Comparison of ENCODE assay signal across 8 mouse cellular contexts in the genomic region with DNA sequence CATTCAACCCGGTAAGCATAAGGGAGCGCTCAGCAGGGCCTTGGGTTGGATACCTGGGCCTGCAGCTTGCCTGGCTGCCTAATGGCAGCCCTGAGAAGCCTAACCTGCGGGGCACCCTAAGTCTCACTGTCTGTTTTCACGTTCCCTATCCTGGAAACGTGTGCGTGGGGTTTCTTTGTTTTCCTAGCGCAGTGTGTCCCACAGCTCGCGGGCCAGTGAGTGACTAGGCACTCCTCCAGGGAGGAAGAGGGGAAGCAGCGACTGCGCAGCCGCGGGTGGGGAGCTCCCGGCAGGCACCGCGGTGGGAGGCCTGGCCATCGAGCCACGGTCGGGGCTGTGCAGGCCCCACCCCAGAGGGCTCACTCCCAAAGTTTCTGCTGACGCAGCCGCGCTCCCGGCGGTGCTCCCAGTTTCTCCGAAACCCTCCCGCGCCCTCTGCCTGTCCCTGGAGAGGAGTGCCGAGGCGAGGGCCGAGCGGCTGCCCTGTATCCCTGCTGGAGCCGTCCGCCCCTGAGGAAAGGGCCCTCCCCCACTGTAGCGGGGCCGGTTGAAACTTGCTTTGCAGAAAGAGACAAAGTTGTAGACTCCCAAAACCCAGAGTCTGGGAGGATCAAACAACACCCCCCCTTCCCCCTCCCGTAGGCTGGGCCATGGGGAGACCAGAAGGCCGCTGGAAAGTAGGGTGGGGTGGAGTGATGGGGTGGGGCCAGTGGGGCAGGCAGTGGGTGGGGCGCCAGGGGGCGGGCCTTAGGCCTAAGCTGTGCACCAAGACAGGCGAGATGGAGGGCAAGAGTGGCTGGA.
DNase-seq lines count a peak whose midpoint lies in the region; ATAC-seq and TF ChIP-seq lines count a peak whose summit lies in the region.

No protein-coding gene starts in this region.

- no peak for TF ChIP-seq RAD21 in MEL (IDR thresholded peaks at IDR 0.05; ENCODE audit: low read depth, low read length)

- H3K4me1 ChIP-seq in MEL (ENCODE audit: control insufficient read depth in 1 of 2, insufficient read depth in 2 of 2, low read length in 2 of 2), result peaks cover 11 to 19% of the 10 kb centered on the region in 2 experiments
- peaks cover 10% of the 10 kb centered on the region for H3K4me1 ChIP-seq in cerebellum, adult 2 months (ENCODE audit: control insufficient read depth, insufficient read depth, low read length)
- H3K4me1 ChIP-seq in hindbrain, embryonic 10.5 days (replicated peaks), result peaks cover 31% of the 10 kb centered on the region
- peaks cover 8% of the 10 kb centered on the region for H3K4me1 ChIP-seq in lung, postnatal 0 days (ENCODE audit: insufficient read depth, low read depth, low read length)

- ATAC-seq in lung, postnatal 0 days, result peak; percentile 97

- peak overlapping the region; percentile 58 for H3K4me2 ChIP-seq in lung, postnatal 0 days (replicated peaks; ENCODE audit: low read depth, low read length)

- TF ChIP-seq POLR2A in MEL (IDR thresholded peaks at IDR 0.05; ENCODE audit: control insufficient read depth in 1 of 2, insufficient read depth in 1 of 2, low read depth in 1 of 2, low read length in 2 of 2, poor library complexity in 1 of 2), result peak; percentile 90 to 97; a peak in 3 of 4 replicates
- peak; percentile 54; the same call in 1 of the 2 replicates for TF ChIP-seq POLR2A in cerebellum, adult 2 months (IDR thresholded peaks at IDR 0.05; ENCODE audit: borderline replicate concordance, insufficient read depth, low read length)

- peak; percentile 93 for DNase-seq in MEL (ENCODE audit: low read depth, low spot score)
- peak; percentile 90 to 92 for DNase-seq in cerebellum, adult 2 months
- peak; percentile 89 for DNase-seq in forelimb bud, embryonic 11.5 days (ENCODE audit: low read depth, low spot score)
- DNase-seq in hindbrain, embryonic 10.5 days (ENCODE audit: low spot score), result peak; percentile 90
- DNase-seq in layer of hippocampus, adult 9-11 months, result peak; percentile 93
- peak; percentile 98 for DNase-seq in lung, postnatal 0 days (ENCODE audit: low spot score)
- peak; percentile 89 for DNase-seq in ovary, postnatal 14 days (ENCODE audit: low spot score)
- DNase-seq in thymus, postnatal 14 days, result peak; percentile 93

- WGBS in cerebellum, adult 2 months, result 2% methylated on average over 40 of the region's 40 CpGs
- 1% methylated on average over 40 of the region's 40 CpGs for WGBS in hindbrain, embryonic 10.5 days
- 2% methylated on average over 36 of the region's 40 CpGs for WGBS in lung, postnatal 0 days

- peak overlapping the region; percentile 57 to 98 for H3K4me3 ChIP-seq in MEL (ENCODE audit: control insufficient read depth in 1 of 2, insufficient read depth in 1 of 2, low read depth in 2 of 2, low read length in 2 of 2)
- peak overlapping the region; percentile 63 for H3K4me3 ChIP-seq in cerebellum, adult 2 months (replicated peaks; ENCODE audit: insufficient read depth, low read depth, low read length)
- peak overlapping the region; percentile 59 for H3K4me3 ChIP-seq in hindbrain, embryonic 10.5 days
- H3K4me3 ChIP-seq in lung, postnatal 0 days (ENCODE audit: low read depth, low read length), result peak overlapping the region; percentile 61

- H3K79me2 ChIP-seq in MEL (ENCODE audit: control insufficient read depth, insufficient read depth, low read length, poor library complexity), result peaks cover 6% of the 10 kb centered on the region

- H3K27ac ChIP-seq in MEL (ENCODE audit: control insufficient read depth, low read depth, low read length), result peak overlapping the region; percentile 99
- H3K27ac ChIP-seq in cerebellum, adult 2 months (ENCODE audit: insufficient read depth, low read length), result peak overlapping the region; percentile 80
- H3K27ac ChIP-seq in hindbrain, embryonic 10.5 days, result peak overlapping the region; percentile 93
- H3K27ac ChIP-seq in lung, postnatal 0 days (ENCODE audit: low read length), result peak overlapping the region; percentile 98

- peak overlapping the region; percentile 99 for H3K9ac ChIP-seq in MEL (ENCODE audit: control insufficient read depth, low read depth, low read length, poor library complexity, severe bottlenecking)
- H3K9ac ChIP-seq in lung, postnatal 0 days (replicated peaks; ENCODE audit: low read depth), result peak overlapping the region; percentile 59

- H3K9me3 ChIP-seq in MEL (replicated peaks; ENCODE audit: insufficient read depth, low read length), result no peaks in the 10 kb centered on the region
- H3K9me3 ChIP-seq in hindbrain, embryonic 10.5 days, result no peaks in the 10 kb centered on the region
- no peaks in the 10 kb centered on the region for H3K9me3 ChIP-seq in lung, postnatal 0 days (ENCODE audit: low read length)

- H3K36me3 ChIP-seq in MEL (ENCODE audit: control insufficient read depth in 1 of 2, insufficient read depth in 2 of 2, low read length in 2 of 2), result peaks cover 0 to 23% of the 10 kb centered on the region in 2 experiments; a peak in 2 of 4 replicates
- H3K36me3 ChIP-seq in hindbrain, embryonic 10.5 days, result no peaks in the 10 kb centered on the region
- no peaks in the 10 kb centered on the region for H3K36me3 ChIP-seq in lung, postnatal 0 days (ENCODE audit: insufficient read depth, low read length)

- TF ChIP-seq CTCF in MEL (IDR thresholded peaks at IDR 0.05 in 2 of 3, conservative IDR thresholded peaks at IDR 0.05 in 1 of 3; ENCODE audit: control insufficient read depth in 1 of 3, insufficient read depth in 1 of 3, low read depth in 2 of 3, low read length in 3 of 3, poor library complexity in 1 of 3, severe bottlenecking in 1 of 3), result 0 out of 6 replicates have a peak, but pooled peaks of 1 of the 3 experiments have one; percentile 6
- no peak for TF ChIP-seq CTCF in cerebellum, adult 2 months (IDR thresholded peaks at IDR 0.05; ENCODE audit: borderline replicate concordance, insufficient read depth, low read depth, low read length)
- peak; percentile 73 for TF ChIP-seq CTCF in lung, postnatal 0 days (IDR thresholded peaks at IDR 0.05)

- no peak for TF ChIP-seq EP300 in MEL (IDR thresholded peaks at IDR 0.05; ENCODE audit: low read depth in 1 of 2, low read length in 2 of 2)
- no peak for TF ChIP-seq EP300 in lung, postnatal 0 days (IDR thresholded peaks at IDR 0.05)

- H3K27me3 ChIP-seq in MEL (ENCODE audit: control insufficient read depth in 1 of 2, insufficient read depth in 2 of 2, low read length in 2 of 2), result no peaks in the 10 kb centered on the region
- H3K27me3 ChIP-seq in cerebellum, adult 2 months (ENCODE audit: control insufficient read depth, insufficient read depth, low read length), result no peaks in the 10 kb centered on the region
- H3K27me3 ChIP-seq in hindbrain, embryonic 10.5 days (ENCODE audit: insufficient read depth, poor library complexity, severe bottlenecking), result no peaks in the 10 kb centered on the region
- H3K27me3 ChIP-seq in lung, postnatal 0 days (replicated peaks; ENCODE audit: insufficient read depth, low read length), result no peaks in the 10 kb centered on the region

TF ChIP-seq in MEL, 35 proteins besides CTCF, POLR2A, EP300 and RAD21:
- TF ChIP-seq TBP (IDR thresholded peaks at IDR 0.05; ENCODE audit: low read depth, low read length) (peak; percentile 77), CHD1 (IDR thresholded peaks at IDR 0.05; ENCODE audit: low read depth, low read length) (peak; percentile 83; the same call in 1 of the 2 replicates), SIN3A (IDR thresholded peaks at IDR 0.05; ENCODE audit: low read length) (peak; percentile 33; the same call in 1 of the 2 replicates), ZMIZ1 (IDR thresholded peaks at IDR 0.05; ENCODE audit: low read depth, low read length) (peak; percentile 88), USF2 (IDR thresholded peaks at IDR 0.05; ENCODE audit: borderline replicate concordance in 1 of 2, insufficient read depth in 1 of 2, low read depth in 1 of 2, low read length in 2 of 2) (no peak), TAL1 (IDR thresholded peaks at IDR 0.05; ENCODE audit: low read length) (no peak), TCF12 (IDR thresholded peaks at IDR 0.05; ENCODE audit: low read depth, low read length) (peak; percentile 58), POLR2AphosphoS2 (IDR thresholded peaks at IDR 0.05; ENCODE audit: low read length) (peak; percentile 98), MAX (IDR thresholded peaks at IDR 0.05; ENCODE audit: low read length) (no peak), USF1 (IDR thresholded peaks at IDR 0.05; ENCODE audit: low read depth, low read length) (no peak), ELF1 (IDR thresholded peaks at IDR 0.05; ENCODE audit: low read depth, low read length) (peak; percentile 53; the same call in 1 of the 2 replicates), NRF1 (IDR thresholded peaks at IDR 0.05; ENCODE audit: insufficient read depth, low read depth, low read length, poor library complexity, severe bottlenecking) (peak; percentile 89), MXI1 (IDR thresholded peaks at IDR 0.05; ENCODE audit: low read depth, low read length) (peak; percentile 68), NELFE (IDR thresholded peaks at IDR 0.05; ENCODE audit: low read depth, low read length) (peak; percentile 93), HCFC1 (IDR thresholded peaks at IDR 0.05; ENCODE audit: low read depth, low read length) (peak; percentile 81), MYC (IDR thresholded peaks at IDR 0.05; ENCODE audit: low read depth, low read length) (peak; percentile 24; the same call in 1 of the 2 replicates), UBTF (IDR thresholded peaks at IDR 0.05; ENCODE audit: borderline replicate concordance, insufficient read depth, low read depth, low read length) (no peak)

Comparison
In these comparisons a context has a peak if more than half of its experiments do, and no peak if none do; other contexts are left out.
1. Peak in every context shown above with its lines: DNase-seq, ATAC-seq, H3K4me3 ChIP-seq and H3K27ac ChIP-seq.